Mouse (Mus musculus) embryo, embryonic 10.5 days (tissue): Measurements from ENCODE around the gene Arhgef6.

Experiments used
- DNase-seq: peaks from one replicate; pipeline ENCODE4 v3.0.0-alpha.2; 2015; ENCODE audit warnings: low spot score

Gene Arhgef6

GRCm38 (mm10) chrX:57196319-57196718 lies 142.2 kb downstream of the Arhgef6 start:
- DNase-seq, result no peak

GRCm38 (mm10) chrX:57189335-57189734 lies 149.2 kb downstream of the Arhgef6 start:
- DNase-seq, result no peak

- no peak for DNase-seq
These were observed 151.2 kb downstream of the Arhgef6 start for GRCm38 (mm10) chrX:57187301-57187700.

GRCm38 (mm10) chrX:57183359-57183758 lies 155.2 kb downstream of the Arhgef6 start:
- DNase-seq, result no peak

- no peak for DNase-seq
These were observed 156.1 kb downstream of the Arhgef6 start for GRCm38 (mm10) chrX:57182470-57182869.
